Mouse (Mus musculus) bone marrow, adult 2 months (tissue): ENCODE measurements around the gene Zbed4.

ENCODE experiments used
- CTCF ChIP-seq: fragments of 200-500 bp; IDR thresholded peaks from 2 replicates; pipeline ENCODE4 v1.5.1; 2011; ENCODE audit warnings: low read length, control low read depth; ENCODE audit not compliant: control insufficient read depth, insufficient read depth
- POLR2A ChIP-seq: fragments of 200-500 bp; IDR thresholded peaks from 2 replicates; pipeline ENCODE4 v1.6.1; 2011; ENCODE audit warnings: low read depth, mild to moderate bottlenecking, control low read depth, low read length, borderline replicate concordance; ENCODE audit not compliant: control insufficient read depth

DNA sequence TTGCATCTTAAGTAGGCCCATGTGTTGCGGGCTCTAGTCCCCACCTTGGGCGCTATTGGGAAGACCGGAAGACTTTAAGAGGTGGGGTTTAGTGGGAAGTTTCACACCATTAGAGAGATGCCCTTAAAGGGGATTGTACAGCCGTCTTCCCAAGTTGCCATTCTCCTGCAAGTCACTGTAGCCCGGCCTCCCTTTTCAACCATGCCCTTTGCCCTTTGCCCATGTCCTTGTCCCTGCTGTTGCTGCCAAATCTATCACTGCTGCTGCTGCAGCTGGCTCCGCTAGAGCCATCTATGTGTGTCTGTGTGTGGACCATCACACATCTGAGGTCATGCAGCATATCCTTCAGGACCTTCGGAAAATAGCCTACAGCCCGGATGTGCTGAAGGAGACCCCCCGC is 81.1 kb downstream of the Zbed4 start:
- TF ChIP-seq CTCF (no peak), POLR2A (no peak)
